Mouse (Mus musculus) hindbrain, embryonic 11.5 days (tissue): ENCODE measurements at regions not wholly inside any gene's neighbourhood (a gene's known extent, or its start where the extent isn't known, plus 50 kb on each side); places are given as distances from the start of the nearest gene placed in this dataset.

Experiments
- ATAC-seq: fragments of 200-750 bp; cut with Nextera tagmentation; 2 replicates; pipeline ENCODE4 v1.8.0; 2017; ENCODE audit warnings: mild to moderate bottlenecking, moderate TSS enrichment, moderate library complexity; ENCODE audit not compliant: low FRiP score
- DNase-seq: peaks from one replicate; pipeline ENCODE4 v3.0.0-alpha.2; 2015; ENCODE audit warnings: low spot score
- H3K27ac ChIP-seq: fragments of 300-500 bp; sonication (generic); 2 replicates; pipeline ENCODE4 v1.5.1; 2014; ENCODE audit warnings: mild to moderate bottlenecking, low read depth, low read length
- H3K27me3 ChIP-seq: fragments of 300-500 bp; sonication (generic); 2 replicates; pipeline ENCODE4 v1.6.1; 2014; ENCODE audit warnings: mild to moderate bottlenecking, low read length, moderate library complexity, mixed read lengths; ENCODE audit not compliant: control insufficient read depth, insufficient read depth
- H3K36me3 ChIP-seq: fragments of 300-500 bp; sonication (generic); 2 replicates; pipeline ENCODE4 v1.6.1; 2014; ENCODE audit warnings: mild to moderate bottlenecking, low read length, moderate library complexity, mixed read lengths; ENCODE audit not compliant: control insufficient read depth, insufficient read depth
- H3K4me1 ChIP-seq: fragments of 300-500 bp; sonication (generic); replicated peaks from 2 replicates; pipeline ENCODE4 v1.6.1; 2014; ENCODE audit warnings: low read length, mixed read lengths; ENCODE audit not compliant: control insufficient read depth, insufficient read depth
- H3K4me2 ChIP-seq: fragments of 300-500 bp; sonication (generic); replicated peaks from 2 replicates; pipeline ENCODE4 v1.6.1; 2014; ENCODE audit warnings: mild to moderate bottlenecking, low read depth, low read length
- H3K4me3 ChIP-seq: fragments of 300-500 bp; sonication (generic); 2 replicates; pipeline ENCODE4 v1.5.1; 2014; ENCODE audit warnings: low read depth, low read length
- H3K9ac ChIP-seq: fragments of 300-500 bp; sonication (generic); 2 replicates; pipeline ENCODE4 v1.6.1; 2014; ENCODE audit warnings: low read depth, low read length
- H3K9me3 ChIP-seq: fragments of 300-500 bp; sonication (generic); 2 replicates; pipeline ENCODE4 v1.6.1; 2016; ENCODE audit warnings: low read length; ENCODE audit not compliant: control insufficient read depth
- WGBS: fragments of 180-500 bp; shearing (Covaris S2); extraction: QIAGEN DNeasy Blood & Tissue Kit; methylation state at CpG from one replicate; pipeline ENCODE4 v1.1.7; 2014; 5-methylcytosine and 5-hydroxymethylcytosine counted together

GRCm38 (mm10) chr6:112220149-112220548 is 53.4 kb upstream of the Lmcd1 start:
- 86% methylated on average over 3 of the region's 3 CpGs for WGBS

GRCm38 (mm10) chr6:112221373-112221772 is 52.2 kb upstream of the Lmcd1 start:
- Histone ChIP-seq H3K9me3 (no peaks in the 10 kb centered on the region), H3K27ac (no peak overlapping the region), H3K27me3 (no peaks in the 10 kb centered on the region), H3K4me3 (no peak overlapping the region), H3K36me3 (no peaks in the 10 kb centered on the region), H3K9ac (no peak overlapping the region), H3K4me2 (no peak overlapping the region), H3K4me1 (no peaks in the 10 kb centered on the region)
- DNase-seq = no peak
- no peak for ATAC-seq
- 88% methylated on average over 2 of the region's 2 CpGs for WGBS

More at GRCm38 (mm10) chr6:112220149-112220548, 53.4 kb upstream of the Lmcd1 start:
- Histone ChIP-seq H3K27me3 (no peaks in the 10 kb centered on the region), H3K4me2 (no peak overlapping the region), H3K27ac (no peak overlapping the region), H3K4me1 (no peaks in the 10 kb centered on the region), H3K36me3 (no peaks in the 10 kb centered on the region), H3K9me3 (no peaks in the 10 kb centered on the region), H3K4me3 (no peak overlapping the region), H3K9ac (no peak overlapping the region)
- DNase-seq (no peak), ATAC-seq (no peak)

- Histone ChIP-seq H3K27me3 (no peaks in the 10 kb centered on the region), H3K4me3 (no peak overlapping the region), H3K9ac (no peak overlapping the region), H3K4me2 (no peak overlapping the region), H3K36me3 (no peaks in the 10 kb centered on the region), H3K4me1 (no peaks in the 10 kb centered on the region), H3K9me3 (no peaks in the 10 kb centered on the region), H3K27ac (no peak overlapping the region)
- no peak for ATAC-seq
- no peak for DNase-seq
- WGBS = 79% methylated on average over 7 of the region's 7 CpGs
Observed at GRCm38 (mm10) chr6:112223325-112223724, 50.2 kb upstream of the Lmcd1 start.
